Mouse (Mus musculus) CH12F3 (cell line): Measurements from ENCODE around the gene Pou2f2.

ENCODE experiments used
- in situ Hi-C: fragments of 300-500 bp; cut with MboI; formaldehyde crosslinking; loops from 2 replicates; pipeline ENCODE4 v1.14.3; 2020; ENCODE audit warnings: low sequenced_read_pairs

Pou2f2 gene

GRCm38 (mm10) chr7:25151009-25151408 lies 28.5 kb downstream of the Pou2f2 start:
- in situ Hi-C loops = no loop called here

DNA sequence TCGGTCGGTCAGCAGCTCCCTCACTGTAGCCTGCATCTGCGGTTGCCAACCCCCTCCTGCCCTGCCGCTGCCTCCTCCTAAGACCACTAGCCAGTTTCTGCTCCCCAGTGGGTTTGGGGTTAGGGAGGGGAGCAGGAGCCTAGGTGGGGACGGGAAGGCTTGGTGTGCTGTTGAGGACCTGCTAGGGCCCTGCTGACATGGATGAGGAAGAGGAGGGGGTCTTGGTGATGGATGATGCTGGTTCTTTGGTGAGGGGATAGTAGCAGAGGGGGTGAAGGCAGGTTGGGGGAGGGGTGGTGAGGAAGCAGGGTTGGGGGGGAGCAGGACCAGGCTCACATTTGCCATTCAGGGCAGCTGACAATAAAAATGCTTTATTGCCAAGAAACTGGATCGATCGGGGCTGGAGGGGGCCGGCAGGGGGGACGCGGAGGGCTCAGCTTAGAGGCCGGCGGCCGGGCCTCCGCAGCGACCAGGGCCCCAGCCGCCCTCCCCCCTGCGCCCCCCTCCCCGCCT lies 29.3 kb downstream of the Pou2f2 start:
- in situ Hi-C loops = no loop called here

DNA sequence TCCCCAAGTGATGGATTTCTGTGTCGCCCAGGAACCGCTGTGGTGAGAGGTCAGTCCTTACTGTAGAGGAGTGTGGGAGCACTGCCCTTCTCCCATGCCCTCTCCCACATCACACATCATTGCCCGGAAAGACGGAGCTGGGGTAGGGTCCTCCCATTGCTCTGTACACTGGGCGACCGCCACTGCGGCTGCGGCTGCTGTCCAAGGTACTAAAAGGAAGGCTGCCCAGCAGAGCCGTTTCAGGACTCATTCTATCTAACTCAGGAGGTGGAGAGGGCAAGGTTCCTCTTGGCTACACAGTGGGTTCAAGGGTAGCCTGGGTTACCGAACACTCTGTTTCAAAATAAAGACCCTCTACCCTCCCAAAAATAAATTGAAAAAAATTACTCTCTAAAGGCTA lies 33.6 kb downstream of the Pou2f2 start:
- in situ Hi-C loops = no loop called here

DNA sequence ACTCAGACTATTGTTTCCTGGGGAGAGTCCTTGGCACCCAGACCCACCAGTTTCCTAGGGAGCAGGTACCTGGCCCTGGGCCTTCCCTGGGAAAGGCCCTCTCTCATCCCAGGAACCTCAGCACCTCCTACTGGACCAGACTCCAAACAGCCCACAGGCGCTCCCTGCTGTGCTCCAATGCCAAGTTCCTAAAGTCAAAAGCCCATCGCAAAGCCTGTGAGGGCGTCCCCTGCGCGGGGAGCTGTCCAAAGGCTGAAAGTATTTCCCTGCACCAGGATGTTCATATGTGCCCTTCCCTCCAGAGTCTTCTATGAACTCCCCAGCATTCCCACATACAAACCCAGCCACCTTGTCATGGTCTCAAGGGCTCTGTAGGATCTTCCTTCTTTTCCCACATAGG lies 37.8 kb downstream of the Pou2f2 start:
- in situ Hi-C loops = no loop called here

DNA sequence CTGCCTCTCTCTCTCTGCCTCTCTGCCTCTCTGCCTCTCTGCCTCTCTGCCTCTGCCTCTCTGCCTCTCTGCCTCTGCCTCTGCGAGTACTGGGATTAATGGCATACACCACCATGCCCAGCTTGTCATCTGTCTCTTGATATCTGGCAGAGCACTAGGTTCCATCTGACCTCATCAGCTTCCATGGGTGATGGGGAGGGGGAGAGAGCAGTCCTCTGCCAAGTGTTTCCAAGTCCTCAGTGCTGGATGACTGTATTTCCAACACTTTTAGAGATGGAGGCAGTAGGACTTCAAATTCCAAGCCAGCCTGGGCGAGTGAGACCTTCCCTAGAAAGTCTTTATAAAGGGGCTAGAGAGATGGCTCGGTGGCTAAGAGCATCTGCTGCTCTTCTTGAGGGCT lies 42.0 kb downstream of the Pou2f2 start:
- in situ Hi-C loops = no loop called here

DNA sequence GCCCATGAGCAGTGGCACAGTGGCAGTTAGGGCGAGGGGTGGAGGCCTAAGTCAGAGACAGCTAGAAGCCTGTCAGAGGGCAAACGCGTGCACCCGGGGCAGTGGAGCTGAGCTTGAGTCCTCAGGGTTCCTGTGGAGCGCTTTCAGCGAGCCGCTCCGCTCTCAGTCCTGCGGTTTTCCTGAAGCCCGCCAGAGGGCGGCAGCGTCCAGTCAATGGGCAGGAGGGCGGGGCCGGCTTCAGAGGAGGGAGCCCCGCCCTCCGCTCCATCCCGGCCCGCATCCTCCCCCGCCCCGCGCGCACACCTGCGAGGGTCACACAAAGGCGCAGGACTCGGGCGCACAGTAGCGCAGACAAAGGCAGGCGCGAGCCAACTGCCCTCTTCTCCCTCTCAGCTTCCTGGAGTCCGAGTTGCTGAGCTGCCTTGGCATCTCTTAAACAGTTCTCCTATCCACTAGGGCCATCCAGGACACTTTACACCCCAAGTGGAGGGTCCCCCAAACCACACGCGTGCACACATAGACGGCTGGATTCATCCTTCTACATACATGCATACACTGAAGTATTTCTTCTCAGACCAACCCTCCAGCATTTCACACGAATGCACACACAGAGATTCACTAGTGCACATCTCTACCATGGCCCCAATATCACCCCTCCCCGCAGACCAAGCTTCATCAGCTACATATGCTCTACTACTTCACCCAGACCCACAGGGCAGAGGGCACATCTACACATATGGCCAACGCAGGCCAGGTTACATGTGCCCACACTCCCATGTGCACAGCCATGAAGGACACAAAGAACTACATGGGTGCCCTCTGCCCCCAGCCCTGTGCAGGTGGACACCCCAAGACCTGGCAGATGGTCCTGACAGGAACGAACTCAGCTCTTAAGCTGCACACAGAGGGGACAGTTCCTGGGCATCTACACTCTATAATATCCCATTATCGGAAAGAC lies 46.2 kb downstream of the Pou2f2 start:
- in situ Hi-C loops = no loop called here

GRCm38 (mm10) chr7:25132318-25132960 lies 47.1 kb downstream of the Pou2f2 start:
- in situ Hi-C loops = no loop called here

GRCm38 (mm10) chr7:25131247-25131646 lies 48.3 kb downstream of the Pou2f2 start:
- in situ Hi-C loops = no loop called here

- in situ Hi-C loops = no loop called here
Measured at GRCm38 (mm10) chr7:25130565-25130964, 49.0 kb downstream of the Pou2f2 start.

DNA sequence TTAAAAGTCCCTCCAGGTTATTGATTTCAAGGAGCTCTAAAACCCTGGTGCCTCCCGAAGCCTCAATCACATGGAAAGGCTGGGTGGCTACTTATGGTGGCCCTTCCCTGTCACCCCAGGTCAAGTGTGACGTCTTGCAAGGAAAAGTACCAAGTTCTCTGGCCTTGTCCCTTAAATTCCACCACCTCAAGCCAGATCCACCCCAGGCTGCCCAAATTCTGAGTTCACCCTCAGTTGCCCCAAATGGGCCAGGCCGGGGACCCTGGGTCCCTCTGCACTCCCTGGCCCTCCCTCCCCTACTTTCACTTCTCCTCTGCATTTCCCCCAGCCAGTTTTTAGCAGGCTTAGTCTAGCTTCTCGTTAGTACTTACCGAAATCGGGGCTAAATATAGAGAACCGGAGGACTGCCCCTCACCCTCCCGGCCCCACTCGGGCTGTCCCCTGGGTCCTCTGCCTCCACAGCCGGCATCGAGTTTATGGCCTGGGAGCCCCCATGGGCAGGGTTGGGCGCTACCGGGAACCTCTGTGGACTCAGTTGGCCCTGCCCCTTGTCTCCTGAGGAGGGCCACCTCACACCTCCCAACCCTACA lies 50.0 kb downstream of the Pou2f2 start:
- in situ Hi-C loops = loop anchor here (5.0 kb wide), 1 partner anchor 58 kb away; no protein-coding TSS in a partner anchor

GRCm38 (mm10) chr7:25127971-25128370 lies 51.6 kb downstream of the Pou2f2 start:
- in situ Hi-C loops = loop anchor here (5.0 kb wide), 1 partner anchor 59 kb away; no protein-coding TSS in a partner anchor

GRCm38 (mm10) chr7:25125716-25126281 lies 53.7 kb downstream of the Pou2f2 start:
- in situ Hi-C loops = loop anchor here (5.0 kb wide), 1 partner anchor 62 kb away; no protein-coding TSS in a partner anchor

DNA sequence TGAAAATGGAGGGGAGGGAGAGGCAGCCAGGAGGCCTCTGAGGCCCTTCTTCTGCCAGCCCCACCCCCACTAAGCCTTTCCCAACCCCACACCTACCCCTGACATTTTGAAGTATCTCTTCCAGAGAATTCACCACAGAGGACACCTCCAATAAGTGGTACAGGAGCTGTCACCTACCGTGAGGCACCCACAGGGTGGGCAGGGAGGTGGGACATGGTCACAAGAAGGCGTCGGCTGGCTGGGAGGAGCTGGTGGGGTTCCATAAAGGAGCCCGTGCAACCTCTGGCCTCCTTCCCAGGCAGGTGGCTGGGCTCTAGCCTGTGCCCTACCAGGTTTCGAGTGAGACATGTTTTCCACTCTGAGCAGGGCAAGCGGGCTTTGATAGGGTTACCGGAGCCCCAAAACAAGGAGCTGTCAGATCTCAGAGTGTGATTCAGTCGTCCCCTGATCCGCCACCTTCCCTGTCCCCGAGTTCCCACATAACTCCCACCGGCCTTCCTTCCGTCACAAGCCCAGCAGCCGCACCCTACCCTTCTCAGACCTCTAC lies 58.2 kb downstream of the Pou2f2 start:
- in situ Hi-C loops = no loop called here

- in situ Hi-C loops = no loop called here
Measured at GRCm38 (mm10) chr7:25120061-25120834, 59.3 kb downstream of the Pou2f2 start.

GRCm38 (mm10) chr7:25112956-25113603 lies 66.4 kb downstream of the Pou2f2 start:
- in situ Hi-C loops = no loop called here

- in situ Hi-C loops = no loop called here
Measured at GRCm38 (mm10) chr7:25112178-25112955, 67.2 kb downstream of the Pou2f2 start.

DNA sequence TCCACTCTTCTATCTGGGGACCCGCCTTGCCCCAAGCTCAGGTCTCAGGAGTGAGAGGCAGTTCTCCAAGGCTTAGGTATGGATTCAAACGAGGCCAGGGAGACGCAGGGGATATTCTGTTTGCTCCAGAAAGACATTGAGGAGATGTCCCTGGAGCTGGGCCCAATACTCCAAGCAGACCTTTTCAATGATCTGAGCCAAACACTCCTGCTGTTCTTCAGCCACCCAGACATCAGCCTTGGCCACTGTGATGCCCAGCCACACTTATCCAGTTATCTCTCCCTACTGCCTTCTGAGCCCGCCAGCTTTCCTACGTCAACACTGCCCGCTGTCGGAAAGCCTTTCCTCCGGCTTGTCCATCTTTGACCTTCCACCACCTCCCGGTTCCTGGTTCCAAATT lies 69.2 kb downstream of the Pou2f2 start:
- in situ Hi-C loops = no loop called here

DNA sequence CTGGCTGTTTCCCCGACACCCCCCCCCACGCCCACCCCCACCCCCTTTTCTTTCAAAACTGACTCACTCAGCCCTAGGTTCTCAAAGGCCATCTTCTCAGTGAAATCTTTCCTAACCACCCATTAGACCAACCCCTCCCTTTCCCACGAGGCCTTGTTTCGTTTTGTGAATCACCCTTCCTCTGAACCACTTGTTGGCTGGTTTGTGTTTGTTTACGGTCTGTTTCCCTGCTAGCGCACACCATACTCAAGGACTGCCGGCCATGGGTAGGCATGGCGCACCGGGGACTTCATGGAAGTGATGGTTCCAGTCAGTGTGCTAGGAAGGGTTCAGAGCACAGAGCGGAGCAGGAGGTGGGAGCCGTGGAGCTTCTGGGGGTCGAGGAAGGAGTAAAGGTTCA lies 70.2 kb downstream of the Pou2f2 start:
- in situ Hi-C loops = no loop called here
